In the genomic region with DNA sequence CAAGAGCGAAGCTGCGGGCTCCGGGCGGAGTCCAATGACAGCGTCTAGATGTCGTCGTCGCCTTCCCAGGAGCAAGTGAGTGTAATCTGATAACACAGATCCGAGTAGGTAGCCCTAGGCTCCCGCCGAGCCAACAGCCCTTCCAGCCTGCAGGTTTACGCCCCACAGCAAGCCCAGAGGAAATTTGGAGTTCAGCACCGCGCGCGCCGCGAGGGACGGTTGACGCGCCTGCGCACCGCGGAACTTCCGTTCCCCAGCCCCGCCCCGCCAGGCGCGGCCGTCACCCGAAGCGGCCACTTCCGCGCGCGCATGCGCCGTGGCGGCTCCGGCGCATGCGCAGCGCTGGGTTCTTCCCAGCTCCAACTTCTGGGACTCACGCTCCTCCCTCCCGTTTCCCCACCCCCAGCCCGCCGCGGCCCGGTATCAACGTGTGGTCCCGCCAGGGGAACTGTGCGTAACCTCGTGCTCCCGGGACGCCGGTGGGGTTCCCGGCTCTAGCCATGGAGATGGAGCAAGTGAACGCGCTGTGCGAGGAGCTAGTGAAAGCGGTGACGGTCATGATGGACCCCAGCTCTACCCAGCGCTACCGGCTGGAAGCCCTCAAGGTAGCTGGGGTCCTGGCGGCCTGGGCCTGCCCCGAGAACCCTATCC, we compare ENCODE assay signal across 8 mouse cellular contexts. TPM values are rescaled to one million over a fixed set of nuclear protein-coding genes. Genes with fewer than 3 reads are reported as not detected.
DNase-seq lines count a peak whose midpoint lies in the region; ATAC-seq lines count a peak whose summit lies in the region.

Polh (minus strand) TSS at position 225 of the 651 bp plus-strand sequence.
Xpo5 (plus strand) TSS at position 362 of the 651 bp plus-strand sequence.

- H3K4me1 ChIP-seq in intestine, embryonic 14.5 days (replicated peaks; ENCODE audit: control insufficient read depth, insufficient read depth, low read length) = peaks cover 22% of the 10 kb centered on the region

- H3K9me3 ChIP-seq in intestine, embryonic 14.5 days (ENCODE audit: control insufficient read depth, low read length) = no peaks in the 10 kb centered on the region

- no peaks in the 10 kb centered on the region for H3K27me3 ChIP-seq in intestine, embryonic 14.5 days (replicated peaks; ENCODE audit: control insufficient read depth, insufficient read depth, low read length)

- peak; percentile 93 for ATAC-seq in intestine, embryonic 14.5 days (replicated peaks; ENCODE audit: low FRiP score, low TSS enrichment, low read depth)

- intact Hi-C loops in left cerebral cortex, postnatal 14 days (cut with DNase I) = no loop called here

- H3K27ac ChIP-seq in intestine, embryonic 14.5 days (ENCODE audit: low read depth) = peak within 1 kb of the TSS; percentile 71

- H3K9ac ChIP-seq in intestine, embryonic 14.5 days (ENCODE audit: low read length) = peak within 1 kb of the TSS; percentile 73

- WGBS in intestine, embryonic 14.5 days = under 1% methylated on average over 66 of the region's 66 CpGs

- peak within 1 kb of the TSS; percentile 97 for H3K4me2 ChIP-seq in intestine, embryonic 14.5 days (ENCODE audit: low read length)

- H3K36me3 ChIP-seq in intestine, embryonic 14.5 days (ENCODE audit: control insufficient read depth, insufficient read depth, low read length) = peaks cover 42% of the 10 kb centered on the region

- peak within 1 kb of the TSS; percentile 98 for H3K4me3 ChIP-seq in intestine, embryonic 14.5 days (ENCODE audit: low read depth, low read length)

- peak; percentile 96 to 97 for DNase-seq in adrenal gland, adult (ENCODE audit: inconsistent age in 2 of 2, low spot score in 1 of 2)
- DNase-seq in embryo, embryonic 10.5 days (ENCODE audit: low spot score) = peak; percentile 97
- peak; percentile 94 for DNase-seq in gastrocnemius, postnatal 25 days
- peak; percentile 94 for DNase-seq in intestine, embryonic 14.5 days (ENCODE audit: low spot score)
- peak; percentile 91 to 94 for DNase-seq in left cerebral cortex, postnatal 14 days (ENCODE audit: low spot score in 2 of 2)
- peak; percentile 98 for DNase-seq in mesoderm, embryonic 11.5 days (ENCODE audit: low read depth, low spot score)
- DNase-seq in right cerebral cortex, postnatal 36 days (ENCODE audit: low spot score in 2 of 2) = peak; percentile 87
- DNase-seq in yolk sac, embryonic 10.5 days (ENCODE audit: low spot score) = peak; percentile 94

RNA-seq across cellular contexts. Expression of gene Polh, which starts in this region (rescaled TPM):
- 10 to 100 TPM; 10.6 to 10.9 TPM for total RNA-seq in gastrocnemius, postnatal 25 days (2021)
- 9.7 and 12.8 TPM in 2 replicates for polyA plus RNA-seq in intestine, embryonic 14.5 days (2014; fragmentation: Nextera tagmentation; extraction: Ambion mirVana)
- 1 to 10 TPM; 6.8 to 7.0 TPM for total RNA-seq in left cerebral cortex, postnatal 14 days (2021)

RNA-seq across cellular contexts. Expression of gene Xpo5, which starts in this region (rescaled TPM):
- 1 to 10 TPM; 9.0 to 9.4 TPM for total RNA-seq in gastrocnemius, postnatal 25 days (2021)
- 54.1 and 61.0 TPM in 2 replicates for polyA plus RNA-seq in intestine, embryonic 14.5 days (2014; fragmentation: Nextera tagmentation; extraction: Ambion mirVana)
- total RNA-seq in left cerebral cortex, postnatal 14 days (2021) = 10 to 100 TPM; 37.5 to 40.1 TPM

Comparison
In these comparisons a context has a peak if more than half of its experiments do, and no peak if none do; other contexts are left out.
1. Peak in every context shown above with its lines: DNase-seq, ATAC-seq, H3K4me3 ChIP-seq and H3K27ac ChIP-seq.